Mouse (Mus musculus) heart, adult 2 months (tissue): ENCODE measurements around the gene Cemip2.

Experiments
- CTCF ChIP-seq: fragments of 200-600 bp; IDR thresholded peaks from 2 replicates; pipeline ENCODE4 v1.8.1; 2022; ENCODE audit warnings: antibody characterized with exemption, mild to moderate bottlenecking, moderate library complexity
- EP300 ChIP-seq: fragments of 200-500 bp; IDR thresholded peaks from 2 replicates; pipeline ENCODE4 v1.6.1; 2011; ENCODE audit warnings: low read depth, low read length, control low read depth; ENCODE audit not compliant: insufficient read depth
- POLR2A ChIP-seq: fragments of 200-500 bp; IDR thresholded peaks from 2 replicates; pipeline ENCODE4 v1.6.1; 2011; ENCODE audit warnings: mild to moderate bottlenecking, low read depth, low read length, control low read depth; ENCODE audit not compliant: insufficient read depth

DNA sequence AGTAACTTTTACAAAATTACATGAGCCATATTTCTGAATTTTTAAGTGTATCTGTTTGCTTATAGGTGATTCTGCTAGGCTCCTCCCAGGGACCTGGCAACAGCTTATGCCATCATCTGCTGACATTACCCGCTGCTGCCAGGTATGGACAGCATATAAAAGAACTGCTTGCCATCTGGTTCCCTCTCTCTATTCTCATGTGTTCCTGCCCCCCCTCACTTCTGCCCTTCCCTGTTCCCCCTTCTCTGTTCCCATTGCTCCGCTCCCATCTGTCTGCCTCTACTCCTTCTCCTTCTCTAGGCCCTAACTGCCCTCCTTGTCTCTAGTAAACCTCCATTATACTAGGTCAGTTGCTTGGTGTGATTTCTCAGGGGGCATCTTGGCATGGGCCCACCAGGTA lies 32.6 kb upstream of the Cemip2 start:
- no peak for TF ChIP-seq POLR2A
- TF ChIP-seq CTCF, result no peak
- TF ChIP-seq EP300, result no peak
